Mouse (Mus musculus) liver, embryonic 16.5 days (tissue): Measurements from ENCODE around the gene Cluh. TPM values are rescaled to one million over a fixed set of nuclear protein-coding genes. Genes with fewer than 3 reads are reported as not detected.

Experiments used
- ATAC-seq: fragments of 200-750 bp; cut with Nextera tagmentation; 2 replicates; pipeline ENCODE4 v1.8.0; 2017; ENCODE audit warnings: low read depth, mild to moderate bottlenecking, moderate number of reproducible peaks, moderate library complexity
- H3K27ac ChIP-seq: fragments of 300-500 bp; sonication (generic); 2 replicates; pipeline ENCODE4 v1.5.1; 2014; ENCODE audit warnings: mild to moderate bottlenecking, low read length
- H3K27me3 ChIP-seq: fragments of 300-500 bp; sonication (generic); 2 replicates; pipeline ENCODE4 v1.6.1; 2014; ENCODE audit warnings: low read depth, low read length, mixed read lengths; ENCODE audit not compliant: control insufficient read depth, insufficient read depth
- H3K36me3 ChIP-seq: fragments of 300-500 bp; sonication (generic); 2 replicates; pipeline ENCODE4 v1.6.1; 2014; ENCODE audit warnings: mild to moderate bottlenecking; ENCODE audit not compliant: control insufficient read depth, insufficient read depth
- H3K4me1 ChIP-seq: fragments of 300-500 bp; sonication (generic); 2 replicates; pipeline ENCODE4 v1.6.1; 2014; ENCODE audit warnings: low read depth, low read length, mixed read lengths; ENCODE audit not compliant: control insufficient read depth
- H3K4me2 ChIP-seq: fragments of 300-500 bp; sonication (generic); 2 replicates; pipeline ENCODE4 v1.6.1; 2014; ENCODE audit warnings: low read depth, low read length, mixed read lengths
- H3K4me3 ChIP-seq: fragments of 300-500 bp; sonication (generic); 2 replicates; pipeline ENCODE4 v1.5.1; 2014; ENCODE audit warnings: low read depth, mild to moderate bottlenecking, low read length
- H3K9ac ChIP-seq: fragments of 300-500 bp; sonication (generic); 2 replicates; pipeline ENCODE4 v1.6.1; 2014; ENCODE audit warnings: low read depth, low read length
- H3K9me3 ChIP-seq: fragments of 300-500 bp; sonication (generic); replicated peaks from 2 replicates; pipeline ENCODE4 v1.6.1; 2016; ENCODE audit warnings: low read length; ENCODE audit not compliant: control insufficient read depth
- WGBS: fragments of 180-500 bp; shearing (Covaris S2); extraction: QIAGEN DNeasy Blood & Tissue Kit; methylation state at CpG from one replicate; pipeline ENCODE4 v1.1.7; 2014; ENCODE audit not compliant: insufficient replicate concordance; 5-methylcytosine and 5-hydroxymethylcytosine counted together
- polyA plus RNA-seq: library from polyadenylated mRNA; unstranded; fragments of >200 nt; fragmentation: Nextera tagmentation; extraction: Ambion mirVana; gene quantifications from 2 replicates; pipeline ENCODE4 v1.2.1, GENCODE M21; 2015

Gene Cluh
- polyA plus RNA-seq, 1 experiment from 2014 or later, result 35.3 TPM

DNA sequence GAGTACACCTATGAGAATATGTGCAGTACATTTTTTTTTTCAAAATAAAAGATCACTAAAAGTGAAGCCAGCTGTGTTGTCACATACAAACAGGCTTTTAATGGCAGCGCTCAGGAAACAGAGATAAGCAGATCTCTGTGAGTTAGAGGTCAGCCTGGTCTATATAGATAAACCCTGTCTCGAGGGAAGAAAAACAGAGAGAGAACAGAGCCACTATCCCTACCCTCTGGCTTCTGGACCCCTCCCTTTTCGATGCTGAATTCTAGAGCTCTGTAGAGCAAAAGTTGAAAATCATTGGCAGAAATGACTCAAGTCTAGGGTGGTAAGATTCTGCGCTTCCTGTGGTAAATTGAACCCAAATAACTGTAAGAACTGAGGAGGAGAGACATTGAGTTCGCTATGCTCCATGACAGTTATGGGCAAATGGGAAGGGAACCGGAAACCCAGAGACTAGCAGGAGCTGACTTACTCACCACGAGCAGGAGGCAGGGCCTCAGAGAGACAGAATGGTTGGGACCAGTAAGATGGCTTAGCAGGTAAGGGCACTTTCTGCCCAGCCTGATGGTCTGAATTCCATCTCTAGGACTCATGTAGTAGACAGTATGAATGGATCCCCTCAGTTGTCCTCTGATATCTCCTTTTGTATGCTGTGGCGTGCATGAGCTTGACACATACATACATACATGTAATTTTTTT, 27.2 kb upstream of the Cluh start:
- peaks cover 13% of the 10 kb centered on the region for H3K27me3 ChIP-seq
- H3K27ac ChIP-seq, result peak overlapping the region; percentile 95
- WGBS, result 21% methylated on average over 8 of the region's 8 CpGs
- peak; percentile 88 for ATAC-seq
- peak overlapping the region; percentile 78 for H3K4me2 ChIP-seq
- peaks cover 14% of the 10 kb centered on the region for H3K36me3 ChIP-seq
- peaks cover 45% of the 10 kb centered on the region for H3K4me1 ChIP-seq
- peak overlapping the region; percentile 93 for H3K9ac ChIP-seq
- no peaks in the 10 kb centered on the region for H3K9me3 ChIP-seq
- H3K4me3 ChIP-seq, result peak overlapping the region; percentile 85

- Histone ChIP-seq H3K9ac (no peak overlapping the region), H3K36me3 (peaks cover 14% of the 10 kb centered on the region), H3K27ac (no peak overlapping the region), H3K4me2 (no peak overlapping the region), H3K4me1 (peaks cover 45% of the 10 kb centered on the region), H3K4me3 (no peak overlapping the region), H3K27me3 (peaks cover 10% of the 10 kb centered on the region), H3K9me3 (no peaks in the 10 kb centered on the region)
- WGBS, result 74% methylated on average over 6 of the region's 6 CpGs
- ATAC-seq, result no peak
Measured at GRCm38 (mm10) chr11:74623693-74624092, 25.6 kb upstream of the Cluh start.

DNA sequence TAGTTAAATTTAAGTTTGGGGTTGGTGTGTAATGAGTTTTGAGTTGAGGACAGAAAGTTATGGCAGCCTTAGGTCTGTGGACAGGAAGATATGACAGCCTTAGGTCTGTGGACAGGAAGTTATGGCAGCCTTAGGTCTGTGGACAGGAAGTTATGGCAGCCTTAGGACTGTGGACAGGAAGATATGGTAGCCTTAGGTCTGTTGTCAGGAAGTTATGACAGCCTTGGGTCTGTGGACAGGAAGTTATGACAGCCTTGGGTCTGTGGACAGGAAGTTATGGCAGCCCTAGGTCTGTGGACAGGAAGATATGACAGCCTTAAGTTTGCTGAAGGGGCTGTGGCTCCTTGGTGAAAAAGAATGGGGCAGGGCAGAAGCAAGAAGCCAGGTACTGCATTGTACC, 24.0 kb upstream of the Cluh start:
- peaks cover 37% of the 10 kb centered on the region for H3K4me1 ChIP-seq
- no peak for ATAC-seq
- H3K9me3 ChIP-seq, result no peaks in the 10 kb centered on the region
- peaks cover 2% of the 10 kb centered on the region for H3K27me3 ChIP-seq
- no peak overlapping the region for H3K27ac ChIP-seq
- H3K9ac ChIP-seq, result no peak overlapping the region
- no peak overlapping the region for H3K4me2 ChIP-seq
- peaks cover 20% of the 10 kb centered on the region for H3K36me3 ChIP-seq
- H3K4me3 ChIP-seq, result no peak overlapping the region

GRCm38 (mm10) chr11:74627481-74627880, 21.8 kb upstream of the Cluh start:
- Histone ChIP-seq H3K27ac (no peak overlapping the region), H3K36me3 (peaks cover 31% of the 10 kb centered on the region), H3K4me2 (no peak overlapping the region), H3K4me1 (peaks cover 24% of the 10 kb centered on the region), H3K4me3 (no peak overlapping the region), H3K9me3 (no peaks in the 10 kb centered on the region), H3K27me3 (no peaks in the 10 kb centered on the region), H3K9ac (no peak overlapping the region)
- 69% methylated on average over 3 of the region's 3 CpGs for WGBS
- ATAC-seq, result no peak

DNA sequence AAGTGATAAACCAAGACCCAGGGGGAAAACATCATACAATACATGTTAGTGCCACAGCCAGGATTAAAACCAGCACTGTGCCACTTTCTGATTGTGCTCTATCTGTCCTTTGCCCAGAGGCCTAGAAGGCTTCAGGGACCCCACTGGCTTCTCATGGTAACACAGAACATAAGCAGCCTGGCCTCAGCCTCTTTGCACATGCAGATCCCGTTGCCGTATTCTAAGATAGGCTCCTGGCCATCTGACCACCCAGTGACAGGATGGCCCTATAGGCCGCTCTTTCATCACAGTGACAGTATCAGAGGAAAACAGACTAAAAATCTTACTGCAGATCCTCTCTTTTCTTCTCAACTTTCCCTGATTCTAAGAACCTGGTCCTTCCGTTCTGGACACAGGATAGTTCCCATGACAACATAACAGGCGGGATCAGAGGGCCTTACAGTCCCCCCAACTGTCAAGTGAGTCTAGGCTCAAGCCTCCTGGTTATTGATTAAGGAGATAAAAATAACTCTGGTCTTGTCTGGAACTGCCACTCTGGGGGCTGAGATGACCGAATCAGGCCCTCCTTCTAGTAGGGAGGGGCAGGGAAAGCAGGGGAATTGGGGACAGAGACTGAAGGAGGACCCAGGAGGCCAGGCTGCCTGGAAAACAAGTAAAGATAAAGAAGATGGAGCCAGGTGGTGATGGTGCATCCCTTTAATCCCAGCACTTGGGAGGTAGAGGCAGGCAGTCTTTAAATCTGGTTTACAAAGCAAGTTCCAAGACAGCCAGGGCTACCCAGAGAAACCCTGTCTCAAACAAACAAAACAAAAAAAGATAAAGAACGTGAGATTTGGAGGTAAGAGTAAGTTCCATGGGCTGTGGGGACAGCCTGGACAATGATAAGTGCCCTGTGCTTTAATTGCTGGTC, 17.2 kb upstream of the Cluh start:
- Histone ChIP-seq H3K9ac (no peak overlapping the region), H3K9me3 (no peaks in the 10 kb centered on the region), H3K36me3 (peaks cover 29% of the 10 kb centered on the region), H3K4me2 (no peak overlapping the region), H3K27ac (no peak overlapping the region), H3K27me3 (peaks cover 14% of the 10 kb centered on the region), H3K4me3 (no peak overlapping the region), H3K4me1 (peaks cover under 1% of the 10 kb centered on the region; the same call in 1 of the 2 replicates)
- no peak for ATAC-seq
- WGBS, result 59% methylated on average over 7 of the region's 7 CpGs

DNA sequence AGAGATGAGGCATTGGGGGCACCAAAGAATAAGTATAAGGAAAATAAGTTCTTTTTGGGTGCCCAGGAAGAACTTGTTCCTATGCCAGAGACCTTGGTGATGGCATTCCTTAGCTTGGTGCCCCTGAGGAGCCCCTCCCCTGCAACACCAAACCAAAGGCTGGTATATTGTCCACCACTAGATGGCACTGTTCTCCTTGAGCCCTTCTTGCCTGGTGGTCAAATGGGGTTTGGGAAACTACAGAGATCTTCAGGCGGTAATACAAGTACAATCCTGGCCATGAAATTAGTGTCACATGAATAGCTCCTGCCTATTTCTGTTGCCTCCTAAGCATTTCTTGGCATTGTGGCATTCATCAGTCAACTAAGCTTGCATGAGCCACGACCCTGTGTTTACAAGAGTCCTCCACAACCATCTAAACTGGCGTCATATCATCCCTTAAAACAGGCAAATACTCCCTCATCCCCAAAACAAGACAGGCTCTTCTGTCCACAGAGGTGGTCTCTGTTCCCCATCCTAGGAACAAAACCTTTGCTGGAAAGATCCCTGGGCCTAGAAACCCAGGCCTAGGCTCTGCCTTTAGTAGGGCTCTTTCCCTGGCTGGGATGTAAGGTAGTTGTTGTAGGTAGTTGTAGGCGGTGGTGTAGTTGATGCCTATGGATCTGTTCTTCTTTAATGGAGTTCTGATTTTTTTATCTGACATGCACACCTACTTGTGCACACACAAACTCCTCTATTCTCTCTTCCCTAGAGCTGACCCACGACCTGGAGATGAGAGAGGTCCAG, 14.6 kb upstream of the Cluh start:
- Histone ChIP-seq H3K9ac (no peak overlapping the region), H3K36me3 (peaks cover 40% of the 10 kb centered on the region), H3K9me3 (no peaks in the 10 kb centered on the region), H3K4me2 (no peak overlapping the region), H3K4me1 (peaks cover 18% of the 10 kb centered on the region), H3K27me3 (peaks cover 40% of the 10 kb centered on the region), H3K4me3 (no peak overlapping the region), H3K27ac (no peak overlapping the region)
- no peak for ATAC-seq
- 59% methylated on average over 5 of the region's 5 CpGs for WGBS

DNA sequence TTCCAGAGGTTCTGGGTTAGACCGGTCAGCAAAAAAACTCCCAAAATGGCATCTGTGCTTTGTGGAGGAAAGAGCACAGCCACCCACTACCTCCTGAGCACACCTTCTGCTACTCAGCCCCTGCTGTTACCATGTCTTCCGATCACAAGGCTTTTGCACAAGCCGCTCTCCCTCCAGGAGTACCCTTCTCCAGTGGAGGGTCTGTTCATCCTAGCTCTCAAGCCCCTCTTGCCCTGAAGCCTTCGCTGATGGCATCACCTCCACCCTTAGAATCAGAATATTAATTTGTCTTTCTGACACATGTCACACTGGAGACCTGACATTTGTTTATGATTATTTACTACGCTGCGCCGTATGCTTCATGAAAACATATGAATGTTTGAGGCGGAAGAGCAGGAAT, 11.8 kb upstream of the Cluh start:
- WGBS, result 27% methylated on average over 8 of the region's 8 CpGs
- H3K4me2 ChIP-seq, result peak overlapping the region; percentile 70
- no peaks in the 10 kb centered on the region for H3K9me3 ChIP-seq
- H3K36me3 ChIP-seq, result peaks cover 24% of the 10 kb centered on the region
- H3K27ac ChIP-seq, result no peak overlapping the region
- H3K4me1 ChIP-seq, result peaks cover 18% of the 10 kb centered on the region
- H3K27me3 ChIP-seq, result peaks cover 58% of the 10 kb centered on the region
- H3K4me3 ChIP-seq, result peak overlapping the region; percentile 68
- H3K9ac ChIP-seq, result 0 out of 2 replicates have a peak overlapping the region, but pooled peaks have one; percentile 11
- no peak for ATAC-seq

DNA sequence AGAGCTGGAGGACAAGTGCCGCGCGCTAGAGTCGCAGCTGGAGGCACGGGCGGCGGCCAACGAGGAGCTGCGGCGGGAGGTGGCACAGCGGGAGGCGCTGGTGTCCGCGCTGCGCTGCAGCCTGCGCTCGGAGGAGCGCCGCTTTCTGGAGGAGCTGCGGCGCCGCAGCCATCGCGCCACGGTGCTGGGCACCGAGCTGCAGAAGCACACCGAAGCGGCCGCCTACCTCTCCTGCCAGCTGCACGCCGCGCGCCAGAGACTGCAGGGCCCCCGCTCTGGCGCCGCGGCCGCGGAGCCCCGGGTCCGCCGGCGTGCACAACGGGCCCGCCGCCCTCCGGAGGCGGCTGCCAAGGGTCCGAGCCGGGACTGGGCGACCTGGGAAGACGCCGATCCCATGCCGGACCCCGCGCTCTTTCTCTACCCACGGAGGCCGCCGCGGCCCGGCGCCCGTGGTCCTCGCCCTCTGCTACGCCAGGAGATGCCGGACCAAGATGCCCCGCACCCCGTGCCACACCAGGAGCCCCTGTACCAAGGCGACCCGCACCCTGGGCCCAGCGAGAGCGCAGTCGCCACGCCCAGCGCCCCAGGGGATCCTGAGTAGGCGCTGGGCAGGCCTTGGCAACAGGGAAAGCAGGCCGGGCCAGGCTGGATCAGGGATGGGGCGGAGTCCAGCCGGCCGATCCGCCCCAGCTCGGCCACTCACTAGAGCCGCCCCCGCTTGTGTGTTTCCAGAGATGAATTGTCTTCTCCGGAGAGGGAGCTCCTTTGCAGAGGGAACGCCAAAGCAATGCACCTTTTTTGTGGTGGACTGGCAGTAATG, 11.1 kb upstream of the Cluh start:
- Histone ChIP-seq H3K27me3 (peaks cover 58% of the 10 kb centered on the region), H3K9ac (peak overlapping the region; percentile 47), H3K9me3 (no peaks in the 10 kb centered on the region), H3K36me3 (peaks cover 24% of the 10 kb centered on the region), H3K4me3 (peak overlapping the region; percentile 68), H3K4me2 (peak overlapping the region; percentile 70), H3K4me1 (peaks cover 18% of the 10 kb centered on the region), H3K27ac (peak overlapping the region; percentile 40; the same call in 1 of the 2 replicates)
- peak; percentile 81 for ATAC-seq
- WGBS, result under 1% methylated on average over 82 of the region's 86 CpGs
